Mouse (Mus musculus): ENCODE results near the gene Olfr1106.

- TF ChIP-seq TAL1 (IDR thresholded peaks at IDR 0.05; ENCODE audit: low read length) (no peak), GATA1 (IDR thresholded peaks at IDR 0.05; ENCODE audit: low read length) (no peak)
Measured at GRCm38 (mm10) chr2:87026980-87027379, 25.1 kb downstream of the Olfr1106 start, which contains the start of gene Olfr1104.

Data from erythroblast, embryonic 14.5 days (primary cell).